26 mouse cellular contexts compared by ENCODE assay signal in genomic region chr9:69886351-69886750, GRCm38 (mm10).
DNase-seq lines count a peak whose midpoint lies in the region; ATAC-seq and TF ChIP-seq lines count a peak whose summit lies in the region.
"Had no signal": no experiment of that assay in that cellular context is flagged by ENCODE, and none has a peak within 500 bp of the region (broad histone marks: within the 10 kb centered on the region; RNA-seq: fewer than 3 reads in every experiment).

No protein-coding gene starts in this region.

- no peak overlapping the region for H3K27ac ChIP-seq in heart, postnatal 0 days (ENCODE audit: low read depth)
- no peak overlapping the region for H3K27ac ChIP-seq in thymus, adult 2 months (ENCODE audit: control insufficient read depth, insufficient read depth, low read length)
- H3K27ac ChIP-seq: embryonic facial prominence, embryonic 13.5 days; embryonic facial prominence, embryonic 15.5 days; forebrain, embryonic 10.5 days; forebrain, embryonic 12.5 days had no signal

- no peaks in the 10 kb centered on the region for H3K36me3 ChIP-seq in heart, postnatal 0 days (replicated peaks; ENCODE audit: control insufficient read depth, insufficient read depth, low read length)
- no peaks in the 10 kb centered on the region for H3K36me3 ChIP-seq in thymus, adult 2 months (ENCODE audit: control insufficient read depth, insufficient read depth, low read length)
- H3K36me3 ChIP-seq: embryonic facial prominence, embryonic 13.5 days; embryonic facial prominence, embryonic 15.5 days; forebrain, embryonic 10.5 days; forebrain, embryonic 12.5 days; G1E had no signal

- WGBS in heart, postnatal 0 days: 37% methylated on average over 5 of the region's 5 CpGs
- WGBS in thymus, adult 2 months: 82% methylated on average over 5 of the region's 5 CpGs

- peaks cover 8% of the 10 kb centered on the region; the same call in 1 of the 2 replicates for H3K4me1 ChIP-seq in heart, postnatal 0 days (ENCODE audit: control insufficient read depth, insufficient read depth)
- no peaks in the 10 kb centered on the region for H3K4me1 ChIP-seq in thymus, adult 2 months (replicated peaks; ENCODE audit: control insufficient read depth, insufficient read depth, low read length)
- H3K4me1 ChIP-seq: embryonic facial prominence, embryonic 13.5 days; embryonic facial prominence, embryonic 15.5 days; forebrain, embryonic 10.5 days; forebrain, embryonic 12.5 days had no signal

- H3K4me3 ChIP-seq in heart, postnatal 0 days (ENCODE audit: low read depth, low read length): no peak overlapping the region
- H3K4me3 ChIP-seq in thymus, adult 2 months (ENCODE audit: control insufficient read depth, insufficient read depth, low read length): no peak overlapping the region
- H3K4me3 ChIP-seq: embryonic facial prominence, embryonic 13.5 days; embryonic facial prominence, embryonic 15.5 days; erythroblast, embryonic 14.5 days; forebrain, embryonic 10.5 days; forebrain, embryonic 12.5 days had no signal

- H3K4me2 ChIP-seq in heart, postnatal 0 days (ENCODE audit: low read depth, low read length): no peak overlapping the region
- H3K4me2 ChIP-seq: embryonic facial prominence, embryonic 13.5 days; embryonic facial prominence, embryonic 15.5 days; forebrain, embryonic 12.5 days had no signal

- no peak for TF ChIP-seq EP300 in heart, postnatal 0 days (IDR thresholded peaks at IDR 0.05; ENCODE audit: low read depth)

- no peak for TF ChIP-seq POLR2A in thymus, adult 2 months (IDR thresholded peaks at IDR 0.05; ENCODE audit: control insufficient read depth, extremely low read depth, insufficient read depth, low read length, poor library complexity)

- H3K9ac ChIP-seq in heart, postnatal 0 days (replicated peaks; ENCODE audit: low read depth, low read length): no peak overlapping the region
- H3K9ac ChIP-seq: embryonic facial prominence, embryonic 13.5 days; embryonic facial prominence, embryonic 15.5 days; forebrain, embryonic 12.5 days had no signal

- DNase-seq in heart, postnatal 0 days (ENCODE audit: low spot score): peak; percentile 17
- DNase-seq in heart, postnatal 25 days (ENCODE audit: low spot score): no peak
- peak; percentile 23 for DNase-seq in 3T3-L1 (ENCODE audit: low read depth, low spot score)
- DNase-seq in Muller cell, postnatal 12 days (ENCODE audit: inconsistent ontology term): peak; percentile 70
- peak; percentile 37 for DNase-seq in brain, adult 2 months (ENCODE audit: low read depth, low spot score)
- DNase-seq in thymus, adult 2 months: no peak
- DNase-seq: adrenal gland, adult 8-10 months; adrenal gland, postnatal 14 days; adrenal gland, postnatal 36 days; cerebellum, adult 11 months; cerebellum, adult 18-20 months; cerebellum, adult 8-10 months; cerebellum, adult 9-11 months; cerebellum, postnatal 14 days; cerebellum, postnatal 36 days; embryo, embryonic 11 days had no signal

- intact Hi-C loops in heart, postnatal 25 days (cut with DNase I): no loop called here

- H3K9me3 ChIP-seq in heart, postnatal 0 days (replicated peaks; ENCODE audit: control insufficient read depth, low read length): no peaks in the 10 kb centered on the region
- H3K9me3 ChIP-seq: embryonic facial prominence, embryonic 13.5 days; embryonic facial prominence, embryonic 15.5 days; forebrain, embryonic 10.5 days; forebrain, embryonic 12.5 days; G1E had no signal

- no peak for ATAC-seq in heart, postnatal 0 days (ENCODE audit: insufficient read depth, low read depth)
- ATAC-seq in megakaryocyte, adult 5-6 weeks (ENCODE audit: poor library complexity, severe bottlenecking): no peak
- ATAC-seq: activated CD4-positive, CD25-positive, alpha-beta regulatory T cell, adult 4 months; forebrain, embryonic 14.5 days; forebrain, embryonic 16.5 days had no signal

- TF ChIP-seq CTCF in heart, postnatal 0 days (IDR thresholded peaks at IDR 0.05; ENCODE audit: low read depth): no peak
- no peak for TF ChIP-seq CTCF in thymus, adult 2 months (IDR thresholded peaks at IDR 0.05; ENCODE audit: borderline replicate concordance, control insufficient read depth, extremely low read depth, insufficient read depth, low read length, poor library complexity)

- H3K27me3 ChIP-seq in heart, postnatal 0 days (ENCODE audit: control insufficient read depth, insufficient read depth, low read length): no peaks in the 10 kb centered on the region
- no peaks in the 10 kb centered on the region for H3K27me3 ChIP-seq in thymus, adult 2 months (ENCODE audit: control insufficient read depth, insufficient read depth, low read length)
- H3K27me3 ChIP-seq: embryonic facial prominence, embryonic 15.5 days had no signal

Comparison
In these comparisons a context has a peak if more than half of its experiments do, and no peak if none do; other contexts are left out.
1. DNase-seq: peak in heart, postnatal 0 days (single experiment), 3T3-L1 (single experiment), Muller cell, postnatal 12 days (single experiment) and brain, adult 2 months (single experiment); none in heart, postnatal 25 days (single experiment) and thymus, adult 2 months (single experiment).